Mouse (Mus musculus): ENCODE data around the gene Rwdd1. TPM values are rescaled to one million over a fixed set of nuclear protein-coding genes. Genes with fewer than 3 reads are reported as not detected.

Rwdd1 gene
- 104 and 109 TPM in 2 replicates for polyA plus RNA-seq (2015; fragmentation: Nextera tagmentation; extraction: Ambion mirVana)

DNA sequence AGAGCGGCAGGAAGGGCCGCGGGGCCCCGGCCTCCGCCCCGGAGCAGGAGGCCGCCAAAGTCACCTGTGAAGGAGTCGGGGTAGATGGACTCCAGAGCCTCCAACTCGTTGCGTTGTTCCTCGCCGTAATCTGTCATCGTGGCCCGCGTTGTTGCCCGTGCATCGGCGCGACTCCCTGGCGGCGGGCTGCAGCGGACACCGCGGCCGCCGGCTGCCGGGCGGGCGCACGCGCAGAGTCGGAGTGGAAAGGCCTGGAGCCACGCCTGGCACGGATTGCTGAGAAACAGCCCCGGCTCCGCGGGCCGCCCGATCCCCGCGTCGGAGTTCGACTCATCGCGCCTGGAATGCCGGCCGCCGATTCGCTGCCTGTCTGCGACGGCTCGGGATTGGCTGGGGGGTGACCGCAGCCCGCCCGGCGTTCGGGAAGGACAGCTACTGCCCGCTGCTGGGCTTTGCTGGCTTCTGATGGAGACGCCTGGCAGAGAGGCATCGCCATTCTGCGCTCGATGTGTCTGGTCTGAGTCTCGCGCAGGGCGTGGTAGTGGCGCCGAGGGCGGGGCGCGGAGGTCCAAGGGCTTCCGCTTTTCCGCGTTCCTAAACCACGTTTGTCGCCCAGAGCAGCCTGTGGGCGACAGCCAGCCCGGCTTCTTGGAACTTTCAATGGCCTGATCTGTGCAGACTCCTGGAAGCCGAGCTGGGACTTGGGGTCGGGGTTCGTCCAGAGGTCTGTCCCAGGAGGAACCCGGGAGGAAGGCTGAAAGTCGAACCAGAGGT lies at the start of gene Rwdd1:
TSS of gene Rwdd1 (minus strand) at position 323 of the 774 bp plus-strand sequence.
- H3K9ac ChIP-seq (ENCODE audit: low read length): peak within 1 kb of the TSS; percentile 79
- DNase-seq (ENCODE audit: low spot score) (peak; percentile 99), ATAC-seq (ENCODE audit: low FRiP score, low TSS enrichment) (peak; percentile 100)
- peak within 1 kb of the TSS; percentile 84 for H3K4me3 ChIP-seq (ENCODE audit: low read depth, low read length)
- TF ChIP-seq EP300 (optimal IDR thresholded peaks at IDR 0.05): no peak
- peak; percentile 54 for TF ChIP-seq CTCF (IDR thresholded peaks at IDR 0.05; ENCODE audit: low read depth)
- peak within 1 kb of the TSS; percentile 94 for H3K27ac ChIP-seq (replicated peaks)
- under 1% methylated on average over 78 of the region's 82 CpGs for WGBS
- H3K4me2 ChIP-seq (replicated peaks; ENCODE audit: low read depth): peak within 1 kb of the TSS; percentile 82
- no peaks in the 10 kb centered on the region for H3K27me3 ChIP-seq (ENCODE audit: control insufficient read depth, insufficient read depth, low read length)
- no peaks in the 10 kb centered on the region for H3K36me3 ChIP-seq (ENCODE audit: control insufficient read depth, insufficient read depth, low read length)
- H3K4me1 ChIP-seq (replicated peaks; ENCODE audit: control insufficient read depth, insufficient read depth): 0 out of 2 replicates have a peak, but pooled peaks cover 2% of the 10 kb centered on the region
- H3K9me3 ChIP-seq (ENCODE audit: control insufficient read depth, low read length): no peaks in the 10 kb centered on the region

DNA sequence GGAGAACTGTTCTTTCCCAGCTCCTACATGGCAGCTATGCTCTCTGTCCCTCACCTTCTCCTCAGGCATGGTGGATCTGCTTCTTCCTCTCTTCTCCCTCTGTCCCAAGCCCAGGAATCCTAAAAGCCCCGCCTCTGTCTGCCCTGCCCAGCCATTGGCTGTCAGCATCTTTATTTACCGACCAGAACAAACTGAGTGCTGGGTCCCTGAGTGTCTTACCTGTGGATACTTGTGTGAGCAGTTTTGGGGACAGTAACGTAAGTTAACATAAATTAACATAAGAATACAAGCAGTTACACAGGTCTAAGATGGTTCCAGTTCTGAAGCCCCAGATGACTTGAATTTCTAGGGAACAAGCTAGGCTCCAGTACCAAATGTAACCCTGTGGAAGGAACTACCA lies 47.2 kb upstream of the Rwdd1 start:
- Histone ChIP-seq H3K27me3 (ENCODE audit: control insufficient read depth, insufficient read depth, low read length) (no peaks in the 10 kb centered on the region), H3K4me2 (replicated peaks; ENCODE audit: low read depth) (no peak overlapping the region), H3K27ac (replicated peaks) (no peak overlapping the region), H3K9me3 (ENCODE audit: control insufficient read depth, low read length) (no peaks in the 10 kb centered on the region), H3K36me3 (ENCODE audit: control insufficient read depth, insufficient read depth, low read length) (no peaks in the 10 kb centered on the region), H3K4me3 (ENCODE audit: low read depth, low read length) (no peak overlapping the region), H3K9ac (ENCODE audit: low read length) (no peak overlapping the region), H3K4me1 (replicated peaks; ENCODE audit: control insufficient read depth, insufficient read depth) (no peaks in the 10 kb centered on the region; the same call in 1 of the 2 replicates)
- no peak for TF ChIP-seq CTCF (IDR thresholded peaks at IDR 0.05; ENCODE audit: low read depth)
- no peak for TF ChIP-seq EP300 (optimal IDR thresholded peaks at IDR 0.05)
- no peak for DNase-seq (ENCODE audit: low spot score)
- no peak for ATAC-seq (ENCODE audit: low FRiP score, low TSS enrichment)
- 39% methylated on average over 3 of the region's 3 CpGs for WGBS

- no peak for ATAC-seq (ENCODE audit: low FRiP score, low TSS enrichment)
- TF ChIP-seq CTCF (IDR thresholded peaks at IDR 0.05; ENCODE audit: low read depth) (no peak), EP300 (optimal IDR thresholded peaks at IDR 0.05) (no peak)
- H3K4me1 ChIP-seq (replicated peaks; ENCODE audit: control insufficient read depth, insufficient read depth): no peaks in the 10 kb centered on the region
- WGBS: 66% methylated on average over 2 of the region's 2 CpGs
- no peak overlapping the region for H3K4me3 ChIP-seq (ENCODE audit: low read depth, low read length)
- no peaks in the 10 kb centered on the region for H3K36me3 ChIP-seq (ENCODE audit: control insufficient read depth, insufficient read depth, low read length)
- no peak for DNase-seq (ENCODE audit: low spot score)
- no peak overlapping the region for H3K27ac ChIP-seq (replicated peaks)
- H3K9ac ChIP-seq (ENCODE audit: low read length): no peak overlapping the region
- H3K4me2 ChIP-seq (replicated peaks; ENCODE audit: low read depth): no peak overlapping the region
- no peaks in the 10 kb centered on the region for H3K9me3 ChIP-seq (ENCODE audit: control insufficient read depth, low read length)
- H3K27me3 ChIP-seq (ENCODE audit: control insufficient read depth, insufficient read depth, low read length): no peaks in the 10 kb centered on the region
Observed at GRCm38 (mm10) chr10:34053987-34054386, 34.6 kb upstream of the Rwdd1 start.

- no peak within 1 kb of the TSS for H3K4me2 ChIP-seq (replicated peaks; ENCODE audit: low read depth)
- WGBS: 72% methylated on average over 5 of the region's 5 CpGs
- H3K9me3 ChIP-seq (ENCODE audit: control insufficient read depth, low read length): no peaks in the 10 kb centered on the region
- H3K27me3 ChIP-seq (ENCODE audit: control insufficient read depth, insufficient read depth, low read length): no peaks in the 10 kb centered on the region
- DNase-seq (ENCODE audit: low spot score): no peak
- H3K4me3 ChIP-seq (ENCODE audit: low read depth, low read length): no peak within 1 kb of the TSS
- no peaks in the 10 kb centered on the region for H3K4me1 ChIP-seq (replicated peaks; ENCODE audit: control insufficient read depth, insufficient read depth)
- no peak for ATAC-seq (ENCODE audit: low FRiP score, low TSS enrichment)
- TF ChIP-seq EP300 (optimal IDR thresholded peaks at IDR 0.05) (no peak), CTCF (IDR thresholded peaks at IDR 0.05; ENCODE audit: low read depth) (no peak)
- no peaks in the 10 kb centered on the region for H3K36me3 ChIP-seq (ENCODE audit: control insufficient read depth, insufficient read depth, low read length)
- H3K9ac ChIP-seq (ENCODE audit: low read length): no peak within 1 kb of the TSS
- H3K27ac ChIP-seq (replicated peaks): no peak within 1 kb of the TSS
Observed at GRCm38 (mm10) chr10:34044210-34044609, 24.8 kb upstream of the Rwdd1 start, which contains the start of gene Calhm4. Gene Calhm4 (minus strand): TSS chr10:34044310.

DNA sequence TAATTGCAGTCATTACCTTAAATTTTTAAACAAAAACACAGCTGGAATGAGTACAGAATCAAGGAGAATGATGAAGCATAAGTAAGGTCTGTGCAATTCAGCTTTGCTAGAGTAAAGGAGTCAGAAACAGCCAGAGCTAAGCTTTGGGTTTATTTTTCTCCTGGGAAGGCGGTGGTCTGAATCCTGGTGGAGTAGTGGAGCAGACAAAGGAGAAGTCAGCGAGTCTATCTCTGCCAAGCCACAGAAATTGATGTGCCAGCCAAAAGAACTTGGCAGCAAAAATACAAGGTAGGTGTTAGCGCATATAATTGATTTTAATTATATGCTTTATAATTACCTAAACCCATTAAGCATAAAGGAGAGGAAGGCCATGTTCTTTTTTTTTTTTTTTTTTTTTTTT lies 18.0 kb upstream of the Rwdd1 start, which contains the start of gene Trappc3l:
TSS of gene Trappc3l (plus strand) at position 197 of the 400 bp plus-strand sequence.
- WGBS: 85% methylated on average over 3 of the region's 3 CpGs
- H3K4me3 ChIP-seq (ENCODE audit: low read depth, low read length): no peak within 1 kb of the TSS
- TF ChIP-seq CTCF (IDR thresholded peaks at IDR 0.05; ENCODE audit: low read depth) (no peak), EP300 (optimal IDR thresholded peaks at IDR 0.05) (no peak)
- no peak within 1 kb of the TSS for H3K27ac ChIP-seq (replicated peaks)
- DNase-seq (ENCODE audit: low spot score) (no peak), ATAC-seq (ENCODE audit: low FRiP score, low TSS enrichment) (no peak)
- no peaks in the 10 kb centered on the region for H3K9me3 ChIP-seq (ENCODE audit: control insufficient read depth, low read length)
- H3K36me3 ChIP-seq (ENCODE audit: control insufficient read depth, insufficient read depth, low read length): no peaks in the 10 kb centered on the region
- no peak within 1 kb of the TSS for H3K9ac ChIP-seq (ENCODE audit: low read length)
- no peak within 1 kb of the TSS for H3K4me2 ChIP-seq (replicated peaks; ENCODE audit: low read depth)
- no peaks in the 10 kb centered on the region; the same call in 1 of the 2 replicates for H3K4me1 ChIP-seq (replicated peaks; ENCODE audit: control insufficient read depth, insufficient read depth)
- no peaks in the 10 kb centered on the region for H3K27me3 ChIP-seq (ENCODE audit: control insufficient read depth, insufficient read depth, low read length)

- Histone ChIP-seq H3K36me3 (ENCODE audit: control insufficient read depth, insufficient read depth, low read length) (no peaks in the 10 kb centered on the region), H3K4me2 (replicated peaks; ENCODE audit: low read depth) (no peak overlapping the region), H3K27ac (replicated peaks) (no peak overlapping the region), H3K9me3 (ENCODE audit: control insufficient read depth, low read length) (no peaks in the 10 kb centered on the region), H3K4me1 (replicated peaks; ENCODE audit: control insufficient read depth, insufficient read depth) (no peaks in the 10 kb centered on the region; the same call in 1 of the 2 replicates), H3K9ac (ENCODE audit: low read length) (no peak overlapping the region), H3K4me3 (ENCODE audit: low read depth, low read length) (no peak overlapping the region), H3K27me3 (ENCODE audit: control insufficient read depth, insufficient read depth, low read length) (no peaks in the 10 kb centered on the region)
- no peak for DNase-seq (ENCODE audit: low spot score)
- 9% methylated on average over 5 of the region's 5 CpGs for WGBS
- peak; percentile 66; the same call in 1 of the 2 replicates for ATAC-seq (ENCODE audit: low FRiP score, low TSS enrichment)
- TF ChIP-seq EP300 (optimal IDR thresholded peaks at IDR 0.05): no peak
- TF ChIP-seq CTCF (IDR thresholded peaks at IDR 0.05; ENCODE audit: low read depth): peak; percentile 92
Observed at GRCm38 (mm10) chr10:34036587-34036986, 17.2 kb upstream of the Rwdd1 start.

Data from stomach, postnatal 0 days (tissue).